Mouse (Mus musculus) MEL (cell line): ENCODE data around the gene Slc45a2. TPM values are rescaled to one million over a fixed set of nuclear protein-coding genes. Genes with fewer than 3 reads are reported as not detected.

Experiments used
- DNase-seq: peaks from one replicate; pipeline ENCODE4 v3.0.0; 2011; ENCODE audit warnings: low read depth, low spot score
- H3K27ac ChIP-seq: 2 replicates; pipeline ENCODE4 v1.5.1; 2012; ENCODE audit warnings: low read depth, mild to moderate bottlenecking, control low read depth, low read length, moderate library complexity; ENCODE audit not compliant: control insufficient read depth
- H3K27me3 ChIP-seq, 2 experiments: fragments of 150-350 bp in 1 of 2; sonication (generic) in 1 of 2; 2 replicates each; pipeline ENCODE4 v1.6.1; 2012; ENCODE audit warnings: low read length in 2 of 2, mild to moderate bottlenecking in 2 of 2, improper control_type of control experiment in 1 of 2, moderate library complexity in 1 of 2; ENCODE audit not compliant: insufficient read depth in 2 of 2, control insufficient read depth in 1 of 2
- H3K36me3 ChIP-seq, 2 experiments: 2 replicates each; pipeline ENCODE4 v1.6.1; 2012 to 2014; ENCODE audit warnings: low read length in 2 of 2, improper control_type of control experiment in 1 of 2, inconsistent platforms in 1 of 2, mild to moderate bottlenecking in 1 of 2; ENCODE audit not compliant: insufficient read depth in 2 of 2, control insufficient read depth in 1 of 2
- H3K4me1 ChIP-seq, 2 experiments: fragments of 150-350 bp in 1 of 2; sonication (generic) in 1 of 2; 2 replicates each; pipeline ENCODE4 v1.6.1; 2012; ENCODE audit warnings: low read length in 2 of 2, improper control_type of control experiment in 1 of 2, mild to moderate bottlenecking in 1 of 2; ENCODE audit not compliant: insufficient read depth in 2 of 2, control insufficient read depth in 1 of 2
- H3K4me3 ChIP-seq, 2 experiments: fragments of 150-350 bp in 1 of 2; sonication (generic) in 1 of 2; 2 replicates each; pipeline ENCODE4 v1.5.1; 2012; ENCODE audit warnings: low read depth in 2 of 2, low read length in 2 of 2, mild to moderate bottlenecking in 2 of 2, moderate library complexity in 2 of 2, control low read depth in 1 of 2, improper control_type of control experiment in 1 of 2; ENCODE audit not compliant: control insufficient read depth in 1 of 2, insufficient read depth in 1 of 2
- H3K79me2 ChIP-seq: 2 replicates; pipeline ENCODE4 v1.6.1; 2012; ENCODE audit warnings: mild to moderate bottlenecking, low read length, moderate library complexity; ENCODE audit not compliant: control insufficient read depth, poor library complexity, insufficient read depth
- H3K9ac ChIP-seq: 2 replicates; pipeline ENCODE4 v1.6.1; 2012; ENCODE audit warnings: low read depth, mild to moderate bottlenecking, control low read depth, low read length, moderate library complexity; ENCODE audit not compliant: control insufficient read depth, poor library complexity, severe bottlenecking
- H3K9me3 ChIP-seq: fragments of 150-350 bp; sonication (generic); replicated peaks from 2 replicates; pipeline ENCODE4 v1.6.1; 2012; ENCODE audit warnings: mild to moderate bottlenecking, low read length, improper control_type of control experiment, moderate library complexity; ENCODE audit not compliant: insufficient read depth
- CHD1 ChIP-seq: IDR thresholded peaks from 2 replicates; pipeline ENCODE4 v1.6.1; 2012; ENCODE audit warnings: low read depth, mild to moderate bottlenecking, inconsistent platforms, low read length, improper control_type of control experiment
- CTCF ChIP-seq, 3 experiments: IDR thresholded peaks in 2 of 3; conservative IDR thresholded peaks in 1 of 3; 2 replicates each; pipeline ENCODE4 v1.5.1; 2011 to 2012; ENCODE audit warnings: low read length in 3 of 3, low read depth in 2 of 3, mild to moderate bottlenecking in 2 of 3, improper control_type of control experiment in 1 of 3, inconsistent platforms in 1 of 3, mixed read lengths in 1 of 3, moderate library complexity in 1 of 3; ENCODE audit not compliant: control insufficient read depth in 1 of 3, insufficient read depth in 1 of 3, poor library complexity in 1 of 3, severe bottlenecking in 1 of 3
- E2F4 ChIP-seq: IDR thresholded peaks from 2 replicates; pipeline ENCODE4 v1.6.1; 2011; ENCODE audit warnings: low read depth, low read length, improper control_type of control experiment, borderline replicate concordance
- ELF1 ChIP-seq: IDR thresholded peaks from 2 replicates; pipeline ENCODE4 v1.6.1; 2014; ENCODE audit warnings: low read depth, mild to moderate bottlenecking, inconsistent platforms, low read length, improper control_type of control experiment, moderate library complexity
- HCFC1 ChIP-seq: IDR thresholded peaks from 2 replicates; pipeline ENCODE4 v1.6.1; 2012; ENCODE audit warnings: low read depth, mild to moderate bottlenecking, inconsistent platforms, low read length, improper control_type of control experiment, moderate library complexity
- JUND ChIP-seq: IDR thresholded peaks from 2 replicates; pipeline ENCODE4 v1.6.1; 2011; ENCODE audit warnings: low read depth, mild to moderate bottlenecking, improper control_type of control experiment, low read length
- KAT2A ChIP-seq: conservative IDR thresholded peaks from 2 replicates; pipeline ENCODE4 v1.6.1; 2012; ENCODE audit warnings: low read depth, low read length, improper control_type of control experiment, inconsistent platforms
- MYB ChIP-seq: IDR thresholded peaks from 2 replicates; pipeline ENCODE4 v1.6.1; 2011; ENCODE audit warnings: mild to moderate bottlenecking, low read depth, low read length, improper control_type of control experiment
- NELFE ChIP-seq: IDR thresholded peaks from 2 replicates; pipeline ENCODE4 v1.6.1; 2011; ENCODE audit warnings: low read depth, low read length, improper control_type of control experiment
- NRF1 ChIP-seq: IDR thresholded peaks from 2 replicates; pipeline ENCODE4 v1.6.1; 2014; ENCODE audit warnings: low read depth, mild to moderate bottlenecking, inconsistent platforms, low read length, improper control_type of control experiment, moderate library complexity; ENCODE audit not compliant: poor library complexity, insufficient read depth, severe bottlenecking
- POLR2AphosphoS5 ChIP-seq: IDR thresholded peaks from 2 replicates; pipeline ENCODE4 v1.6.1; 2012; ENCODE audit warnings: low read depth, borderline replicate concordance, mild to moderate bottlenecking, inconsistent platforms, low read length, moderate library complexity, mixed read lengths
- RCOR1 ChIP-seq: IDR thresholded peaks from 2 replicates; pipeline ENCODE4 v1.6.1; 2012; ENCODE audit warnings: low read depth, mild to moderate bottlenecking, inconsistent platforms, low read length, improper control_type of control experiment
- SMC3 ChIP-seq: IDR thresholded peaks from 2 replicates; pipeline ENCODE4 v1.6.1; 2011; ENCODE audit warnings: low read depth, low read length, improper control_type of control experiment
- USF1 ChIP-seq: IDR thresholded peaks from 2 replicates; pipeline ENCODE4 v1.6.1; 2014; ENCODE audit warnings: low read depth, mild to moderate bottlenecking, inconsistent platforms, low read length, improper control_type of control experiment, moderate library complexity
- USF2 ChIP-seq, 2 experiments: IDR thresholded peaks; 2 replicates each; pipeline ENCODE4 v1.6.1; 2011 to 2012; ENCODE audit warnings: improper control_type of control experiment in 2 of 2, low read length in 2 of 2, borderline replicate concordance in 1 of 2, inconsistent platforms in 1 of 2, low read depth in 1 of 2, mild to moderate bottlenecking in 1 of 2; ENCODE audit not compliant: insufficient read depth in 1 of 2
- polyA plus RNA-seq, 2 experiments: library from polyadenylated mRNA; stranded (reverse) in 1 of 2; unstranded in 1 of 2; fragments of >175 nt in 1 of 2; fragments of >200 nt in 1 of 2; gene quantifications; 2 replicates each; pipeline versions ENCODE4 v1.2.1 to v1.2.4; 2012; ENCODE audit warnings: low replicate concordance in 2 of 2, low read depth in 1 of 2; ENCODE audit not compliant: insufficient read length in 2 of 2, insufficient read depth in 1 of 2, missing spikeins in 1 of 2
- total RNA-seq: library from RNA; depleted of rRNA; stranded (reverse); fragments of 300-350 nt; gene quantifications from 2 replicates; pipeline ENCODE4 v1.2.3, GENCODE M21; 2012

The Slc45a2 gene
- total and polyA plus RNA-seq, 3 experiments = not detected

DNA sequence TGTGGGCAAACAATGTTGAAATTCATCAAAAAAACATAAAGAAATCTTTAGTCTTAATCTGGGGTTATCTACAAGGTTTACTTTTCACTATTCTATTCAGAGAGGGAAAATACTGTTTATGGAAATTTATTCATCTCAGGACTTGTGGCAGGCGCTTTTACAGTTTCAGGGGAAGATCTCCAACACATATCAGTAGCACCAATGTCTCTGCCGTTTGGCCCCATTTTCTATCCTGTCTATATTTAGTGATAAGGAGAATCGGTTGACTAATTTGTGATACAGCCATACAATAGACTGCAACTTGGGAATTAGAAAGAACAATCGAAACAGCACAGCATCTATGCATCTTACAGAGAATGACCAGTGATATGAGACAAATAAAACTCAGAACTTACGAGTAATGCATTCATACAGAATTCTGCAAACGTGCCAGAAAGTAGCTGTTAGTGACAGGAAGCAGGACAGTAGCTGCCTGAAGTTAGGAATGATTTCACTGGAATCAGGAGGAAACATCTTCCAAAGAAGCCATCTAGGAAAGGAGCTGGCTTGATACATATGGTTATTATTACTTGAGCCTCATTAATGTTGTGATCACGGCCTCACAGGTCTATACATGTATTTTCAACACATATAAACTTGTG, 54.0 kb downstream of the Slc45a2 start:
- no peaks in the 10 kb centered on the region for H3K4me1 ChIP-seq
- no peak for DNase-seq
- H3K27ac ChIP-seq = no peak overlapping the region
- H3K36me3 ChIP-seq = no peaks in the 10 kb centered on the region
- H3K27me3 ChIP-seq = no peaks in the 10 kb centered on the region
- H3K9me3 ChIP-seq = no peaks in the 10 kb centered on the region; the same call in 1 of the 2 replicates
- TF ChIP-seq USF2 (IDR thresholded peaks at IDR 0.05; ENCODE audit: borderline replicate concordance in 1 of 2, insufficient read depth in 1 of 2, low read depth in 1 of 2, low read length in 2 of 2) = no peak
- no peak for TF ChIP-seq POLR2AphosphoS5
- TF ChIP-seq USF1 = no peak
- H3K4me3 ChIP-seq = no peak overlapping the region
- H3K79me2 ChIP-seq = no peaks in the 10 kb centered on the region
- no peak overlapping the region for H3K9ac ChIP-seq

GRCm38 (mm10) chr15:11062903-11063302, 62.4 kb downstream of the Slc45a2 start:
- no peak for TF ChIP-seq CHD1
- TF ChIP-seq CTCF (IDR thresholded peaks at IDR 0.05 in 2 of 3, conservative IDR thresholded peaks at IDR 0.05 in 1 of 3; ENCODE audit: control insufficient read depth in 1 of 3, insufficient read depth in 1 of 3, low read depth in 2 of 3, low read length in 3 of 3, poor library complexity in 1 of 3, severe bottlenecking in 1 of 3) = no peak
- no peak for TF ChIP-seq MYB
- TF ChIP-seq ELF1 = no peak
- no peak for TF ChIP-seq HCFC1
- no peak for TF ChIP-seq RCOR1
- TF ChIP-seq NELFE = no peak
- TF ChIP-seq NRF1 = no peak
- TF ChIP-seq SMC3 = no peak
- no peak for TF ChIP-seq JUND
- TF ChIP-seq KAT2A = no peak
- no peak for TF ChIP-seq E2F4
- Histone ChIP-seq H3K9me3 (no peaks in the 10 kb centered on the region), H3K4me1 (no peaks in the 10 kb centered on the region), H3K9ac (no peak overlapping the region), H3K27ac (no peak overlapping the region), H3K79me2 (no peaks in the 10 kb centered on the region), H3K27me3 (no peaks in the 10 kb centered on the region), H3K36me3 (no peaks in the 10 kb centered on the region), H3K4me3 (no peak overlapping the region)
- no peak for DNase-seq
